Mouse (Mus musculus) liver, embryonic 11.5 days (tissue): Measurements from ENCODE around the gene Gatad1. TPM values are rescaled to one million over a fixed set of nuclear protein-coding genes. Genes with fewer than 3 reads are reported as not detected.
A peak's percentile ranks its signal among the peaks of the same experiment; 100 is the strongest.

Experiments used
- ATAC-seq: fragments of 200-750 bp; cut with Nextera tagmentation; replicated peaks from 2 replicates; pipeline ENCODE4 v1.8.0; 2017; ENCODE audit warnings: moderate number of reproducible peaks, mild to moderate bottlenecking, moderate TSS enrichment, moderate library complexity; ENCODE audit not compliant: low FRiP score
- DNase-seq: peaks from one replicate; pipeline ENCODE4 v3.0.0-alpha.2; 2017; ENCODE audit warnings: low spot score
- H3K27ac ChIP-seq: fragments of 300-500 bp; sonication (generic); 2 replicates; pipeline ENCODE4 v1.5.1; 2014; ENCODE audit warnings: mild to moderate bottlenecking, low read depth, low read length, control low read depth
- H3K27me3 ChIP-seq: fragments of 300-500 bp; sonication (generic); replicated peaks from 2 replicates; pipeline ENCODE4 v1.6.1; 2014; ENCODE audit warnings: low read length, mixed read lengths; ENCODE audit not compliant: control insufficient read depth, insufficient read depth
- H3K36me3 ChIP-seq: fragments of 300-500 bp; sonication (generic); 2 replicates; pipeline ENCODE4 v1.6.1; 2014; ENCODE audit warnings: mild to moderate bottlenecking, low read length, moderate library complexity, mixed read lengths; ENCODE audit not compliant: control insufficient read depth, insufficient read depth
- H3K4me1 ChIP-seq: fragments of 300-500 bp; sonication (generic); replicated peaks from 2 replicates; pipeline ENCODE4 v1.6.1; 2014; ENCODE audit warnings: low read length, mixed read lengths; ENCODE audit not compliant: control insufficient read depth, insufficient read depth
- H3K4me2 ChIP-seq: fragments of 300-500 bp; sonication (generic); 2 replicates; pipeline ENCODE4 v1.6.1; 2014; ENCODE audit warnings: mild to moderate bottlenecking, control low read depth, moderate library complexity
- H3K4me3 ChIP-seq: fragments of 300-500 bp; sonication (generic); 2 replicates; pipeline ENCODE4 v1.5.1; 2014; ENCODE audit warnings: low read depth, low read length, control low read depth
- H3K9ac ChIP-seq: fragments of 300-500 bp; sonication (generic); 2 replicates; pipeline ENCODE4 v1.6.1; 2014; ENCODE audit warnings: low read depth, low read length, control low read depth
- H3K9me3 ChIP-seq: fragments of 300-500 bp; sonication (generic); 2 replicates; pipeline ENCODE4 v1.6.1; 2016; ENCODE audit warnings: low read length, inconsistent platforms, mixed read lengths; ENCODE audit not compliant: control insufficient read depth
- WGBS: fragments of 180-500 bp; shearing (Covaris S2); extraction: QIAGEN DNeasy Blood & Tissue Kit; methylation state at CpG from one replicate; pipeline ENCODE4 v1.1.7; 2014; 5-methylcytosine and 5-hydroxymethylcytosine counted together
- polyA plus RNA-seq: library from polyadenylated mRNA; unstranded; fragments of >200 nt; fragmentation: Nextera tagmentation; extraction: Ambion mirVana; gene quantifications from 2 replicates; pipeline ENCODE4 v1.2.1, GENCODE M21; 2014

The Gatad1 gene
- 43.2 and 45.7 TPM in 2 replicates for polyA plus RNA-seq

GRCm38 (mm10) chr5:3657085-3657484 is at the start of gene Gatad1:
TSS of gene Gatad1 (minus strand) at chr5:3657185.
- Histone ChIP-seq H3K4me3 (no peak within 1 kb of the TSS), H3K27me3 (no peaks in the 10 kb centered on the region), H3K4me2 (no peak within 1 kb of the TSS), H3K4me1 (no peaks in the 10 kb centered on the region), H3K9ac (no peak within 1 kb of the TSS), H3K9me3 (no peaks in the 10 kb centered on the region), H3K36me3 (no peaks in the 10 kb centered on the region), H3K27ac (no peak within 1 kb of the TSS)
- ATAC-seq (no peak), DNase-seq (no peak)
- 77% methylated on average over 5 of the region's 5 CpGs for WGBS

- Histone ChIP-seq H3K27me3 (no peaks in the 10 kb centered on the region), H3K27ac (no peak overlapping the region), H3K36me3 (peaks cover 9% of the 10 kb centered on the region; the same call in 1 of the 2 replicates), H3K4me2 (no peak overlapping the region), H3K4me3 (no peak overlapping the region), H3K9me3 (no peaks in the 10 kb centered on the region), H3K4me1 (no peaks in the 10 kb centered on the region), H3K9ac (no peak overlapping the region)
- WGBS, result 93% methylated on average over 4 of the region's 4 CpGs
- DNase-seq (no peak), ATAC-seq (no peak)
Measured at GRCm38 (mm10) chr5:3702180-3702579, 45.2 kb upstream of the Gatad1 start.

GRCm38 (mm10) chr5:3700025-3700424 is 43.0 kb upstream of the Gatad1 start:
- Histone ChIP-seq H3K4me2 (no peak overlapping the region), H3K4me1 (no peaks in the 10 kb centered on the region), H3K36me3 (peaks cover 9% of the 10 kb centered on the region; the same call in 1 of the 2 replicates), H3K9ac (no peak overlapping the region), H3K27me3 (no peaks in the 10 kb centered on the region), H3K4me3 (no peak overlapping the region), H3K27ac (no peak overlapping the region), H3K9me3 (no peaks in the 10 kb centered on the region)
- ATAC-seq, result no peak
- no peak for DNase-seq
- 87% methylated on average over 5 of the region's 5 CpGs for WGBS

DNA sequence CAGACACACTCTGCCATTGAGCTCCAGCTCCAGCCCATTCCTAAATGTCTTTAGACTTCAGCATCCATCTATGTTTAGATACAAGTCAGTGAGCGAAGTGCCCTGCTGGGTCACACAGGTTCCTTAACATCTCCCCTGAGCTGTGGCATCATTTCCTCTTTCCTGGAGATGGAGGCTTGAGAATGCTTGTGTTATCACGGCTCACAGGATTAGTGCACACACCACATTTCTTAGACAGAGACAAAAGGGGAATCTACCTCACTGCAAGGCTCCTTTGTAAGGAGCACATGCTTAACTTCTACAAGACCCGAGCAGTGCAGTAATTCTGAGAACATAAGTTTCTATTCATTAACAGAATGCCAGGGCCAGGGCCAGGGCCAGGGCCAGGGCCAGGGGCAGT is 39.0 kb upstream of the Gatad1 start:
- DNase-seq (no peak), ATAC-seq (no peak)
- H3K36me3 ChIP-seq, result peaks cover 13% of the 10 kb centered on the region; the same call in 1 of the 2 replicates
- no peaks in the 10 kb centered on the region for H3K9me3 ChIP-seq
- H3K4me3 ChIP-seq, result no peak overlapping the region
- H3K9ac ChIP-seq, result no peak overlapping the region
- H3K27me3 ChIP-seq, result no peaks in the 10 kb centered on the region
- H3K4me1 ChIP-seq, result no peaks in the 10 kb centered on the region
- H3K27ac ChIP-seq, result no peak overlapping the region
- WGBS, result 72% methylated on average over 3 of the region's 3 CpGs
- H3K4me2 ChIP-seq, result no peak overlapping the region

GRCm38 (mm10) chr5:3695191-3695590 is 38.2 kb upstream of the Gatad1 start:
- Histone ChIP-seq H3K9ac (no peak overlapping the region), H3K9me3 (no peaks in the 10 kb centered on the region), H3K36me3 (peaks cover 10% of the 10 kb centered on the region; the same call in 1 of the 2 replicates), H3K27ac (no peak overlapping the region), H3K4me1 (no peaks in the 10 kb centered on the region), H3K4me3 (no peak overlapping the region), H3K27me3 (no peaks in the 10 kb centered on the region), H3K4me2 (no peak overlapping the region)
- 78% methylated on average over 4 of the region's 4 CpGs for WGBS
- ATAC-seq, result no peak
- DNase-seq, result no peak

DNA sequence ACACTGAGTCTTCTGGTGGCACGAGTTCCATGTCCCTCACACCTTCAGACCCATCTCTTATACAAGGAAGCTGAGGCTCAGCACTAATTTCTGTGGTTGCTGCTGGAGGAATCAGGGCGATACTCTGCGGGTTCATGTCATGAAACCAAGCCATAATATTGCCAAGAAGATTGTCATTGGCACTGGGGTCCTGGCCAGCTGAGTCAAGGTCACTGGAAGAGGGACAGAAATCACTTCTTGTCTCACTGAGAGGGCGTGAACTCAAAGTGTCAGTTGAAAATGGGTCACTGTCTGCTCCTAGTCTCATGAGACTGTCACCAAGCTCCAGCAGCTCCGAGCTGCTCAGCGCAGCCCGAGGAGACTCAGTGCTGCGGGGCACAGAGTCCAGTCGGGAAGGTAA is 36.0 kb upstream of the Gatad1 start:
- ATAC-seq (no peak), DNase-seq (no peak)
- Histone ChIP-seq H3K4me3 (no peak overlapping the region), H3K4me1 (no peaks in the 10 kb centered on the region), H3K4me2 (no peak overlapping the region), H3K27ac (no peak overlapping the region), H3K9ac (no peak overlapping the region), H3K9me3 (no peaks in the 10 kb centered on the region), H3K27me3 (no peaks in the 10 kb centered on the region), H3K36me3 (peaks cover 10% of the 10 kb centered on the region; the same call in 1 of the 2 replicates)
- WGBS, result 95% methylated on average over 9 of the region's 9 CpGs

DNA sequence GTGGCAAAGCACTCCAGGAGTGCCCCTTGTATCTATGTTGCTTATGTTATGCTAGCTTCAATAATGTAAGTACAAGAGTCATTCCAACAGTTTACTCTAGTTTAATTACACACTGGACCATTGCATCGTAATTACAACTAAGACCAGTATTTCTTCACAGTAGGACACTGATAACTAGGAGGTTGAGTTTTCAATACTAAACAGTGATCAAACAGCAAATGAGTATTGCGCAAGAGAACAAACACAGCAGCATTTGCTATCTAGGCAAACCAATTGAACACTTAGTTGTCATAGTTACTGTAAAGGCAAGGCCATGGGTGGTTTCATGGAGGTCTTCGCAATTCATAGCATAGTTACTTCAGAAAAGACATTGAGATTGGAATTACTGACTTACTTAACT is 34.3 kb upstream of the Gatad1 start:
- Histone ChIP-seq H3K27me3 (no peaks in the 10 kb centered on the region), H3K4me2 (no peak overlapping the region), H3K36me3 (peaks cover 10% of the 10 kb centered on the region; the same call in 1 of the 2 replicates), H3K4me3 (no peak overlapping the region), H3K9ac (no peak overlapping the region), H3K9me3 (no peaks in the 10 kb centered on the region), H3K4me1 (no peaks in the 10 kb centered on the region), H3K27ac (no peak overlapping the region)
- DNase-seq (no peak), ATAC-seq (no peak)
- WGBS, result 89% methylated on average over 3 of the region's 3 CpGs

DNA sequence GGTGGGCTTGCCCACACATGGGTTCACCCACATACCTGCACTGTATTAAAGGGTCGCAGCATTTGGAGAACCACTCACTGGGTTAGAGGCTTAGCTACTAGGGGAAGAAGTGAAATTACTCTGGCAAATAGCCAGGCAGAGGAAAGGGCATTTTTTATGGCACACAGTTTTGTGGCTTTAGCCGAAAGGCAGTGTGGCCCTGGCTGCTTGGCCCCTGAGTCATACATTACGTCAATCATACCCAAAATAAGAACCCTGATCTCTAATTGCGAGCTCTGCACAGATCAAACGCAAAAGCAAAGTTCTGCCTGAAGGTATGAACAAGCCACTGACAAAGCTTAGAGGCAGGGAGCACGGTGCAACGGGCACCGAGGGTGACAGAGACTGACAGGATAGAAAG is 31.3 kb upstream of the Gatad1 start:
- no peak overlapping the region for H3K4me2 ChIP-seq
- H3K4me3 ChIP-seq, result no peak overlapping the region
- no peaks in the 10 kb centered on the region for H3K4me1 ChIP-seq
- H3K36me3 ChIP-seq, result peaks cover 6% of the 10 kb centered on the region; the same call in 1 of the 2 replicates
- no peak for DNase-seq
- no peak overlapping the region for H3K9ac ChIP-seq
- 91% methylated on average over 8 of the region's 8 CpGs for WGBS
- no peaks in the 10 kb centered on the region for H3K9me3 ChIP-seq
- H3K27me3 ChIP-seq, result no peaks in the 10 kb centered on the region
- ATAC-seq, result no peak
- no peak overlapping the region for H3K27ac ChIP-seq

DNA sequence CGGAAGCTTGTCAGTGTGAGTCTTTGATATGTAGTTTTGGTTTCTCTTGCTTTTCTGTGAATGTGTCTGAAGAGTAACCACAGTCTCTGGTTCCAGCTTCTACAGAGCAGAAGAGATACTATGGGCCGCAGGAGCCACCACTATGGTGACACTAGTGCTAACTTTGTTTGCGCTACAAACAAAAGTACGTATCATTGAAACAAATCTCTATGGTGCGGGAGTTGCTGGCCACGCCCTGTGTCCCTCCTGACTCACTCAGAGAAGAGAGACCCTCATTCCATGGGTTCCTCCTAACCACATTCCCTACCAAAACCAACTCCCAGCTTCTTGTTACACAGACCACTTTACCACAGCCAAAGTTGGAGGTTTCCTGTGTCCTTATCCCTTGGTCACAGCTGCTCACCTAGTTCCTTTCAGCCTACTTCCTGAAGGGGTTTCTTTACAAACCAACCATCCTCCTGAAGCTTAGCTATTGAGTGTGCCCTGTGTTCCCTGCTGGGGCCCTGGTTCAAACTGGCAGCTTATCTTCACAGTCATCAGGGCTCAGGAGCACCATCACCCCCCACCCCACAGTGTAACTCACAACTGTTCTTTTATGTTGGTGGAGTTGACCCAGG is 13.1 kb upstream of the Gatad1 start:
- 44% methylated on average over 6 of the region's 6 CpGs for WGBS
- Histone ChIP-seq H3K9ac (no peak overlapping the region), H3K36me3 (no peaks in the 10 kb centered on the region), H3K4me2 (peak overlapping the region; percentile 31), H3K4me3 (no peak overlapping the region), H3K27ac (no peak overlapping the region), H3K27me3 (no peaks in the 10 kb centered on the region), H3K4me1 (peaks cover 6% of the 10 kb centered on the region; the same call in 1 of the 2 replicates), H3K9me3 (no peaks in the 10 kb centered on the region)
- DNase-seq, result no peak
- peak; percentile 69 for ATAC-seq
